Mouse (Mus musculus) stomach, embryonic 16.5 days (tissue): ENCODE measurements around the gene Ssbp3. TPM values are rescaled to one million over a fixed set of nuclear protein-coding genes. Genes with fewer than 3 reads are reported as not detected.
A peak's percentile ranks its signal among the peaks of the same experiment; 100 is the strongest.

Source experiments
- ATAC-seq: fragments of 200-750 bp; cut with Nextera tagmentation; 2 replicates; pipeline ENCODE4 v1.8.0; 2017; ENCODE audit warnings: moderate number of reproducible peaks, moderate TSS enrichment; ENCODE audit not compliant: insufficient read depth, low FRiP score
- H3K27ac ChIP-seq: fragments of 300-500 bp; sonication (generic); 2 replicates; pipeline ENCODE4 v1.5.1; 2014; ENCODE audit warnings: low read length
- H3K27me3 ChIP-seq: fragments of 300-500 bp; sonication (generic); 2 replicates; pipeline ENCODE4 v1.6.1; 2014; ENCODE audit warnings: low read length, control low read depth, mixed read lengths; ENCODE audit not compliant: control insufficient read depth, insufficient read depth
- H3K36me3 ChIP-seq: fragments of 300-500 bp; sonication (generic); 2 replicates; pipeline ENCODE4 v1.6.1; 2014; ENCODE audit warnings: low read length; ENCODE audit not compliant: control insufficient read depth, insufficient read depth
- H3K4me1 ChIP-seq: fragments of 300-500 bp; sonication (generic); 2 replicates; pipeline ENCODE4 v1.6.1; 2014; ENCODE audit warnings: low read length, control low read depth, mixed read lengths; ENCODE audit not compliant: control insufficient read depth, insufficient read depth
- H3K4me2 ChIP-seq: fragments of 300-500 bp; sonication (generic); 2 replicates; pipeline ENCODE4 v1.6.1; 2014; ENCODE audit warnings: low read depth, low read length, mixed read lengths
- H3K4me3 ChIP-seq: fragments of 300-500 bp; sonication (generic); replicated peaks from 2 replicates; pipeline ENCODE4 v1.5.1; 2014; ENCODE audit warnings: mild to moderate bottlenecking, low read length
- H3K9ac ChIP-seq: fragments of 300-500 bp; sonication (generic); 2 replicates; pipeline ENCODE4 v1.6.1; 2014; ENCODE audit warnings: low read length
- H3K9me3 ChIP-seq: fragments of 300-500 bp; sonication (generic); replicated peaks from 2 replicates; pipeline ENCODE4 v1.6.1; 2016; ENCODE audit warnings: low read length, control low read depth; ENCODE audit not compliant: control insufficient read depth
- WGBS: fragments of 180-500 bp; shearing (Covaris S2); extraction: QIAGEN DNeasy Blood & Tissue Kit; methylation state at CpG from one replicate; pipeline ENCODE4 v1.1.7; 2014; 5-methylcytosine and 5-hydroxymethylcytosine counted together
- polyA plus RNA-seq: library from polyadenylated mRNA; unstranded; fragments of >200 nt; fragmentation: Nextera tagmentation; extraction: Ambion mirVana; gene quantifications from 2 replicates; pipeline ENCODE4 v1.2.1, GENCODE M21; 2015

Gene Ssbp3
- polyA plus RNA-seq, 1 experiment from 2014 or later: 52.8 TPM

DNA sequence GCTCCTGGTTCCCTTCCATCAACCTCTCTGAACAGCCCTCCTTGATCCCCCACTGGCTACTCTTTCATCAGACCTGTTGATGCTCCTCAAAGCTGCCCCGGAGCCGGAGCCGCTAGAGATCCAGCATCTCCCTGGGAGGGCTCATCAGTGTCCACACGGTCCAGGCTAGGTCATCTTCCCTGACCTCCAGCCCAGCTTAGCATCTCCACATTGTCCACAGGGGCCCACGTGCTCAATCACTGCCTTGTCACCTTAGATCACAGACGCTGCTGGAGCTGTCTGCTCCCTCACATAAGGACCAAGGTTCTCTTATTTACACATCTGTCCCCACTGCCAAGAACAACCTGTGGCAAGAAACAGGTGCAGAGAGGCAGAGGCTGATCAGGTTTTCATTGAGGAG, 9.8 kb upstream of the Ssbp3 start:
- ATAC-seq: no peak
- WGBS: 24% methylated on average over 6 of the region's 6 CpGs

DNA sequence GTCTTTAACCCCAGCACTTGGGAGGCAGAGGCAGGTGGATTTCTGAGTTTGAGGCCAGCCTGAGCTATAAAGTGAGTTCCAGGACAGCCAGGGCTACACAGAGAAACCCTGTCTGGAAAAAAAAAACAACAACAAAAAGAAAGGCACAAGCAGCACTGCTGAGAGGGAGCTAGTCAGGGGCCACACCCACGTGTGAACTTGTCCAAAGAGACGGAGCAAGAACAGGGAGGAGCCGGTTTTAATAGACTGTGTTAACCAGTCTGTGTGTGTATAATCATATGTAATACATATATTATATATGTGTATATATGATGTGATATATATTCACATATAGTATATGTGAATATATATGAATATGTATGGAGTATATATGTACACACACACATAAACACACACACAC, 8.9 kb upstream of the Ssbp3 start:
- Histone ChIP-seq H3K9me3 (no peaks in the 10 kb centered on the region), H3K9ac (no peak overlapping the region), H3K36me3 (no peaks in the 10 kb centered on the region), H3K4me3 (no peak overlapping the region), H3K27me3 (no peaks in the 10 kb centered on the region), H3K4me2 (no peak overlapping the region), H3K4me1 (no peaks in the 10 kb centered on the region), H3K27ac (no peak overlapping the region)
- ATAC-seq: no peak
- WGBS: 56% methylated on average over 3 of the region's 3 CpGs

More for the DNA sequence above, 9.8 kb upstream of the Ssbp3 start:
- Histone ChIP-seq H3K4me3 (no peak overlapping the region), H3K27ac (no peak overlapping the region), H3K9ac (no peak overlapping the region), H3K4me1 (no peaks in the 10 kb centered on the region), H3K27me3 (no peaks in the 10 kb centered on the region), H3K9me3 (no peaks in the 10 kb centered on the region), H3K4me2 (no peak overlapping the region), H3K36me3 (no peaks in the 10 kb centered on the region)

DNA sequence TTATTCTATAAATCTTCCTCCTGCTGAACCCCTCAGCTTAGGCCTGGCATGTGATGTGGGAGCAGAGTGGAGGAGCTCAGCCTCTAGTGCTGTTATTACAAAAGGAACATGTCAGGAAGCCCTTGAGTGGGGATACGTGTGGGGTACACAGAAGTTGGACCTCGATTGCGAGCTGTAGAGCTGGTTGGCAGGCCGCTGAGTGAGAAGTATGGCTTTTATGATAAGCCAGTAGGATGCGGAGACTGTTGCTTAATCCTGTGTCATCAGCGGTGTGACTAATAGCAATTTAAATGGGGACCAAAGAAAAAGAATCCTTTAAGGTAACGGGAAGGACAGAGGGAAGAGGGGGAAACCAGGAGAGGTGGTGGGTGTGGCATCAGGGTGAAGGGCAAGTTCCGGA, 8.3 kb upstream of the Ssbp3 start:
- Histone ChIP-seq H3K4me1 (no peaks in the 10 kb centered on the region), H3K9ac (no peak overlapping the region), H3K36me3 (no peaks in the 10 kb centered on the region), H3K9me3 (no peaks in the 10 kb centered on the region), H3K27ac (no peak overlapping the region), H3K27me3 (no peaks in the 10 kb centered on the region), H3K4me2 (no peak overlapping the region), H3K4me3 (no peak overlapping the region)
- ATAC-seq: no peak
- WGBS: 58% methylated on average over 8 of the region's 8 CpGs

GRCm38 (mm10) chr4:106905898-106906297, 4.6 kb upstream of the Ssbp3 start:
- no peak for ATAC-seq
- no peak overlapping the region for H3K9ac ChIP-seq

DNA sequence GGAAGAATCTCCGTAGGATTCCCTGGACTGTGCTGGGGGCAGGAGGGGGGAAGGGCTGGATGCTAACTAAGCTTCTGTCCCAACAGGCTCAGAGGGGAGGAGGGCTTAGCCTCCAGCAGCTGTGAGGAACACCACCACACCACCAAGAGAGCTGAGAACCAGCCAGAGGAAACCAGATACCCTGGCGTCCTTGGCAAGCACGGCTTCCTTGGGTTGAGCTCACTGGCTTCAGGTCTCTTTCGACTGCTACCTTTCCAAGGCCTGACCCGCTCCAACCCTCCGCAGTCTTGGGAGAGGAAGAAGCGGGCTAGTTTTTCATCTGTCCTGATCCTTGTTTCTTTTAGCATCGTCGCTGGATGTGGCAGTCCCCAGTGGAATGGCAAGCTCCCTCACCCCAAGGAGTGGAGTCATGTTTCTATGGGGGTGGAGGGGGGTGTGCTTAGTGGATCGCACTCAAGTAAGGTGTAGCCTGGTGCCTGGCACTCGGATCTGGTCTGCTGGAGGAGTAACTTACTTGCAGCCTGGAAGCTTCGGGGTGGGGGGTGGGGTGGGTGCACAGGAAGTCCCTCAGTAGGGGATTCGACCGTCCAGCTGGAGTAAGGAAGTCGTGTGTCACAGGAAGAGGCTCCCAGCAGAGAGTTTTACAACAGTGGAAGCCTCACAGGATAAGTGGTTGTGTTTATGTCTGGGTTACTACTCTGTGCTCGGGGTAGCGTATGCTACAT, 2.6 kb upstream of the Ssbp3 start:
- Histone ChIP-seq H3K4me2 (peak overlapping the region; percentile 97), H3K9me3 (no peaks in the 10 kb centered on the region), H3K9ac (peak overlapping the region; percentile 54), H3K36me3 (no peaks in the 10 kb centered on the region), H3K4me1 (peaks cover 29% of the 10 kb centered on the region), H3K4me3 (0 out of 2 replicates have a peak overlapping the region, but pooled peaks have one; percentile 4), H3K27me3 (no peaks in the 10 kb centered on the region), H3K27ac (peak overlapping the region; percentile 100)
- ATAC-seq: no peak
- WGBS: 15% methylated on average over 17 of the region's 17 CpGs

More at GRCm38 (mm10) chr4:106905898-106906297, 4.6 kb upstream of the Ssbp3 start:
- Histone ChIP-seq H3K4me3 (no peak overlapping the region), H3K36me3 (no peaks in the 10 kb centered on the region), H3K9me3 (no peaks in the 10 kb centered on the region), H3K4me2 (no peak overlapping the region), H3K27ac (no peak overlapping the region), H3K27me3 (no peaks in the 10 kb centered on the region), H3K4me1 (peaks cover 27% of the 10 kb centered on the region)
- 83% methylated on average over 3 of the region's 3 CpGs for WGBS

- ATAC-seq: 0 out of 2 replicates have a peak, but pooled peaks have one; percentile 23
- Histone ChIP-seq H3K4me2 (peak overlapping the region; percentile 97), H3K27ac (peak overlapping the region; percentile 100), H3K9me3 (no peaks in the 10 kb centered on the region), H3K4me3 (no peak overlapping the region), H3K9ac (peak overlapping the region; percentile 63), H3K27me3 (no peaks in the 10 kb centered on the region), H3K4me1 (peaks cover 34% of the 10 kb centered on the region), H3K36me3 (no peaks in the 10 kb centered on the region)
- 31% methylated on average over 3 of the region's 3 CpGs for WGBS
Measured at GRCm38 (mm10) chr4:106908426-106908809, 2.1 kb upstream of the Ssbp3 start.

- Histone ChIP-seq H3K4me3 (peak overlapping the region; percentile 99), H3K4me2 (peak overlapping the region; percentile 97), H3K36me3 (no peaks in the 10 kb centered on the region), H3K9me3 (no peaks in the 10 kb centered on the region), H3K27me3 (no peaks in the 10 kb centered on the region), H3K4me1 (peaks cover 42% of the 10 kb centered on the region), H3K9ac (peak overlapping the region; percentile 63), H3K27ac (peak overlapping the region; percentile 100)
- ATAC-seq: peak; percentile 39
- WGBS: 4% methylated on average over 10 of the region's 10 CpGs
Measured at GRCm38 (mm10) chr4:106908950-106909751, 1.4 kb upstream of the Ssbp3 start.

DNA sequence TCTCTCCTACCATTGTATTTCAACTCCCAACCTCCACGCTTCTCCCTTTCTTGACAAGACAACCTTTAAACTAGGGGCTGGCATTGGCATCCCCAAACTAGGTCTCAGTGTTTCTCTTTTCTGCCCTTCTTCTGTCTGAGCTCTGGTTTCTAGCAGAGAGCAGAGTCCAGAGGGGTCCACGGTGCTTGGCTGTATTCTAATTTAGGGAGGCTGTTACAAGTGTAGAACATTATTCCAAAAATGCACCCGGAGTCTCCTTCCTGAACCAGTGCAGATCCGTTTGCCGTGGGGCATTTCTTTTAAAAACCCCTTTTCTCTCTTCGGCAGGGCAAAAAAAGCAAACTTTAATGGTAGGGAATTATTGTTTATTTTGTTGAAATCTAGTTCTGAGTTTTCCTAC, 704 bp upstream of the Ssbp3 start:
- 4% methylated on average over 6 of the region's 6 CpGs for WGBS
- Histone ChIP-seq H3K9me3 (no peaks in the 10 kb centered on the region), H3K36me3 (no peaks in the 10 kb centered on the region), H3K4me3 (peak overlapping the region; percentile 99), H3K4me1 (peaks cover 47% of the 10 kb centered on the region), H3K27me3 (no peaks in the 10 kb centered on the region), H3K27ac (peak overlapping the region; percentile 100), H3K4me2 (peak overlapping the region; percentile 97), H3K9ac (peak overlapping the region; percentile 63)
- no peak for ATAC-seq

GRCm38 (mm10) chr4:106911246-106911801, 823 bp downstream of the Ssbp3 start:
- Histone ChIP-seq H3K27ac (peak overlapping the region; percentile 100), H3K4me1 (peaks cover 49% of the 10 kb centered on the region), H3K4me3 (peak overlapping the region; percentile 99), H3K27me3 (no peaks in the 10 kb centered on the region), H3K36me3 (peaks cover under 1% of the 10 kb centered on the region; the same call in 1 of the 2 replicates), H3K4me2 (peak overlapping the region; percentile 97), H3K9me3 (no peaks in the 10 kb centered on the region), H3K9ac (peak overlapping the region; percentile 99)
- under 1% methylated on average over 89 of the region's 89 CpGs for WGBS
- peak; percentile 90 for ATAC-seq
